Mouse (Mus musculus): ENCODE measurements at regions not wholly inside any gene's neighbourhood (a gene's known extent, or its start where the extent isn't known, plus 50 kb on each side); places are given as distances from the start of the nearest gene placed in this dataset.

DNA sequence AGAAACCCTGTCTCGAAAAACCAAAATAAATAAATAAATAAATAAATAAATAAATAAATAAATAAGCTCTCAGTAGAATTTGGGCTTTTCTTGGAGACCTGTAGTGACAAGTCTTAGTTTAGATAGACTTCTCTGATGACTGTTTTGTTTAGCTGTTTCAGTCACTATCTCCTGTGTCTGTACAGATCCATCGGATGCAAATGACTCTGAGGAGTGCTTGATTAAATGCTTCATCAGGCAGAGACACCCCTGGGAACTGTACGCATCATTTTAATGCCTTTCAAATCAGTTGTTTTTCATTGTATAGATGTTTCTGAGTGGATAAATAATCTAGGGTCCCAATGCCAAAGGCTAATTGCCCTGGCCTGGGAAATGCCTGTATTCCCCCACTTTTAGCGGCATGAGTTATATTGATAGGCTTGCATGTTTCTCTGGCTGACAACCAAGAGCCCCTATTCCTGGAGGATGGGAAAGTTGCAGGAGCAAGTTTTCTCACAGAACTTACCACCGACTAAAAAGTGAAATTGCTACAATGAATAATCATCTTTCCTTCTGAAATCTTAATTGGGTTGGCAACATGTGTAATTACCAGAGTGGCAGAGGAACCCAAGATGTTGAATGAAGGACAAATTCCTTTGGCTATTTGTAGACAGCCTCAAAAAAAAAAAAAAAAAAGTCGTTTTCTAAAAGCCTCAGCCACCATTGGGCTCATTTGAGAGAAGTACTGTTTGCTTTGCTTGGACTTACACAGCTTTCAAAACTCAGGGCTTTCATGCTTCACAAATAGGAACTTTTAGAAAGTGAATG, 245.7 kb upstream of the Xrcc4 start:
- H3K36me3 ChIP-seq: no peaks in the 10 kb centered on the region
- WGBS: 71% methylated on average over 6 of the region's 6 CpGs
- no peaks in the 10 kb centered on the region for H3K4me1 ChIP-seq (replicated peaks)
- H3K27me3 ChIP-seq: no peaks in the 10 kb centered on the region
- ATAC-seq (ENCODE audit: insufficient number of reproducible peaks, insufficient read depth, low FRiP score, low TSS enrichment, low read depth): no peak
- no peak overlapping the region for H3K9ac ChIP-seq (replicated peaks)
- no peak overlapping the region for H3K4me3 ChIP-seq (replicated peaks)
- H3K4me2 ChIP-seq: no peak overlapping the region
- no peaks in the 10 kb centered on the region for H3K9me3 ChIP-seq
- no peak overlapping the region for H3K27ac ChIP-seq

DNA sequence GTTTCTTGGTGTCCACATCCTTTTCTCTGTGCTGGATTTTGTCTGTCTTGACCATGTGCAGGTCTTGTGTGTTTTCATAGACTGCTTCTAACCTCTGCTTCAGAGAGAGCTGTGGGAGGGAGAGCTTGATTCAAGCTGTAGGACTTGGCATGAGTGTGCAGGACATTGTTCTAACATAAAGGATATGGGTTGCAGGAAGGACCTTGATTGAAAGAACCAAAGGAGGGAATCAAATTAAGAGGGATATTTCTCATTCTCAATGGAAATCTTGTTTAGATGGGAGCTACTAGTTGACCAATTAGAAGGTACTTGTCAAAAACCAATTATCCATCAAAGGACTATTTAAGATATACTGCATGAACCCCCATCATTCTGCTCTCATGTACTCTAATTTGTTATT, 244.9 kb upstream of the Xrcc4 start:
- Histone ChIP-seq H3K4me2 (no peak overlapping the region), H3K27me3 (no peaks in the 10 kb centered on the region), H3K4me1 (replicated peaks) (no peaks in the 10 kb centered on the region), H3K4me3 (replicated peaks) (no peak overlapping the region), H3K9me3 (no peaks in the 10 kb centered on the region), H3K36me3 (no peaks in the 10 kb centered on the region), H3K9ac (replicated peaks) (no peak overlapping the region), H3K27ac (no peak overlapping the region)
- no peak for ATAC-seq (ENCODE audit: insufficient number of reproducible peaks, insufficient read depth, low FRiP score, low TSS enrichment, low read depth)

DNA sequence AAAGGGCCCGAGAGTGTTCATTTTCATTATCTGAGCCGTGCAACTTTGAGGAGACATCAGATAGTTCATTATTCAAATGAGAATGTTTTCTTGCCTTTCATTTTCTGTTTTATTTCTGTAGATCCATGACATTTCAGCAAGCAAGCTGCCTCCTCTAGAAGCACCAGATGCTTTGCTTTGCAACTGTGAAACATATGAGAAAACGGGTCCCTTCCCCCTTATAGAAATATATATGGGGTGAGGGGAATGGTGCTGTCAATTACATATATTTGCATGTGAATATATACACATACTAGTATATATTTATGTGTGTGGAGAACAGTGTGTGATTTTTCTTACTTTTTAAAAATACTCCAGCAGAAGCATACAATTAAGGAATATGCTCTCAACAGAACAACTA, 235.8 kb upstream of the Xrcc4 start:
- Histone ChIP-seq H3K27me3 (no peaks in the 10 kb centered on the region), H3K4me3 (replicated peaks) (no peak overlapping the region), H3K4me2 (no peak overlapping the region), H3K27ac (no peak overlapping the region), H3K9ac (replicated peaks) (no peak overlapping the region), H3K4me1 (replicated peaks) (no peaks in the 10 kb centered on the region), H3K36me3 (no peaks in the 10 kb centered on the region), H3K9me3 (no peaks in the 10 kb centered on the region)
- no peak for ATAC-seq (ENCODE audit: insufficient number of reproducible peaks, insufficient read depth, low FRiP score, low TSS enrichment, low read depth)
- WGBS: 56% methylated on average over 3 of the region's 3 CpGs

DNA sequence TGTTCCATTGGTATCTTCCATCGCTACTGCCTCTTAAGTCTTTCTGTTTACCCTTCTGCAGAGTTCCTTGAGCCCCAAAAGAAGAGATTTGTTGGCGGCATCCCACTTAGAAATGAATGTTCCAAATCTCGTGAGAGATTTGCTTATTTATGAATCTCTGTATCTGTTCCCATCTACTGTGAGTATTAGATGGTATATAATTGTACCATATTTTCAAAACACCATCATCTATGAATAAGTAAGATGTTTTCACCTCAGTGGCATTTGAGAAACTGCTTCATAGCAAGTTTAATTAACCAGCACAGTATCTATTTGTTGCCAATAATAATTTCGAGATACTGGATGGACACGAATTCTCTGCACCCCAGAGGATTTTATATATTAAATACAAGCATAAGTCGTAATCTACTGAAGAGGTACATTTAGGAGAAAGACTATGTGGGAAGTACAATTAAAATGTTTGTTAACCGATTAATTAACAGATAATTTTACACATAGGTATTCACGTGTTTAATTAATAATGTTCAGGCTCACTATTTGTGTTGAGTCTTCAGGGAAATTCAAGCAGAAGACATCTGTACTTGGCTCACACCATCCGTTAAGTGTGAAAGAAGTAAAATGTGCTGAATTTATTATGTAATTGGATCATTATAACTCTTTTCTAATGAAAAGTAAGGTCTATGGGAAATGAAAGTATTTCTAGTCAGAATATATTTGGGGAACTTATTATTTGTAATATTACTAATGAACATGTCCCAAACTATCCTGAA, 224.0 kb upstream of the Xrcc4 start:
- no peak for ATAC-seq (ENCODE audit: insufficient number of reproducible peaks, insufficient read depth, low FRiP score, low TSS enrichment, low read depth)
- 91% methylated on average over 9 of the region's 9 CpGs for WGBS
- H3K4me3 ChIP-seq (replicated peaks): no peak overlapping the region
- no peaks in the 10 kb centered on the region for H3K27me3 ChIP-seq
- no peak overlapping the region for H3K27ac ChIP-seq
- no peak overlapping the region for H3K4me2 ChIP-seq
- H3K9me3 ChIP-seq: no peaks in the 10 kb centered on the region
- H3K9ac ChIP-seq (replicated peaks): no peak overlapping the region
- no peaks in the 10 kb centered on the region for H3K4me1 ChIP-seq (replicated peaks)
- H3K36me3 ChIP-seq: no peaks in the 10 kb centered on the region

DNA sequence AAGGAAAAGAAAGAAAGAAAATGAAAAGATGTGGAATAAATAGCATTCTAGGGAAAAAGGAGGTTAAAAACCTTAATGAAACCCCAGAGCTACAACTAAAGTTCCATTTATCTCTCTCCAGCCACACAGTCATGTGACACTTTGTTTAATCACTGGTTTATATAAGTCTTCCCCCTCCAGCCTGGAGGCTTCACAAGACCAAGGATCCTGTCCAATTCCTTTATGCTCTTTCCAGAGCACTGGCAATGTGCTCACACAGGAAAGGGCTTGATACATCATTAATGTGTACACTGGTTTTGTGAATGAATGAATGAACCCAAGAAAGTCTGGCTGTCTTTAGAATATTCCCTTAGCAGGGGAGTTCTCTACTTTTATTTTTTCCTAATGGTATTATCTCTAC, 221.1 kb upstream of the Xrcc4 start:
- Histone ChIP-seq H3K9ac (replicated peaks) (no peak overlapping the region), H3K27ac (no peak overlapping the region), H3K9me3 (no peaks in the 10 kb centered on the region), H3K36me3 (no peaks in the 10 kb centered on the region), H3K4me2 (no peak overlapping the region), H3K4me1 (replicated peaks) (no peaks in the 10 kb centered on the region), H3K4me3 (replicated peaks) (no peak overlapping the region), H3K27me3 (no peaks in the 10 kb centered on the region)
- ATAC-seq (ENCODE audit: insufficient number of reproducible peaks, insufficient read depth, low FRiP score, low TSS enrichment, low read depth): no peak

DNA sequence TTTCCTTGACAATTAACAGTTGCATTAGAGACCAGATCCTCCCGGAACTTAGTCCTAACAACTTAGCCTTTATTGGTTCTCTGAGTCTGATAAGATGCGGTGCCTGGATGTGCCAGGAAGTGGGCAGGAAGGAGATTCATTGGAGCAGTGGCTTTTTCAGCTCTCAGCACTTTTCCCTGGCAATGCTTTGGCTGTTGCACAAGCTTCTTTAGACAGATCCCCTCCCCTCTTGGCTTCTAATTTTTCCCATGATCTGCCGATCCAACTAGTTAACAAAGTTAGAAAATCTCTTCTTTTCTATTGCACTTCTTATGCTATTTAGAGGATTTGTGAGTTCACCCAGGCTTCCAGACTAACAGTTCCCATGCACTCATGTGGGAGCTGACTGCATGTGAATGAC, 211.1 kb upstream of the Xrcc4 start:
- ATAC-seq (ENCODE audit: insufficient number of reproducible peaks, insufficient read depth, low FRiP score, low TSS enrichment, low read depth): no peak
- Histone ChIP-seq H3K36me3 (no peaks in the 10 kb centered on the region), H3K9me3 (no peaks in the 10 kb centered on the region), H3K27me3 (no peaks in the 10 kb centered on the region), H3K4me2 (no peak overlapping the region), H3K27ac (no peak overlapping the region), H3K9ac (replicated peaks) (no peak overlapping the region), H3K4me1 (replicated peaks) (no peaks in the 10 kb centered on the region), H3K4me3 (replicated peaks) (no peak overlapping the region)
- WGBS: 79% methylated on average over 3 of the region's 3 CpGs

DNA sequence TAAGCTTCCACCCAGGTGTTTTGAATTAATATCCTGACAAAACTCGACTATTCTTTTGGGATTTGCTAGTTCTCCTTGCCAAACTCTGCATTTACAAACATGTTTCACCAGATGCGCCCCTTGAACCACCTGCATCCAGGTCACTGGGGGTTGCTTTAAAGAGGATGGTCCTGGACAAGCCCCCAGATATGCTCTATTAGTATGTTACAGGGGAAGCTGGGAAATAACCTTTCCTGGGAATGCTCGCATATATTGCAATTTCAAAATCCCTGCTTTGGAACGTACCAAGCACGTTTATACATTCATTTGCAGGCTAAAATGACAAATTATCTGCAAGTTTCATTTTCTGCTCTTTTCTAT, 205.2 kb upstream of the Xrcc4 start:
- Histone ChIP-seq H3K27ac (no peak overlapping the region), H3K9me3 (no peaks in the 10 kb centered on the region), H3K4me2 (no peak overlapping the region; the same call in 1 of the 2 replicates), H3K4me3 (replicated peaks) (no peak overlapping the region), H3K9ac (replicated peaks) (no peak overlapping the region), H3K4me1 (replicated peaks) (peaks cover 27% of the 10 kb centered on the region), H3K27me3 (no peaks in the 10 kb centered on the region), H3K36me3 (no peaks in the 10 kb centered on the region)
- ATAC-seq (ENCODE audit: insufficient number of reproducible peaks, insufficient read depth, low FRiP score, low TSS enrichment, low read depth): 0 out of 2 replicates have a peak, but pooled peaks have one; percentile 46
- whole genome bisulfite sequencing: 53% methylated on average over 5 of the region's 5 CpGs

DNA sequence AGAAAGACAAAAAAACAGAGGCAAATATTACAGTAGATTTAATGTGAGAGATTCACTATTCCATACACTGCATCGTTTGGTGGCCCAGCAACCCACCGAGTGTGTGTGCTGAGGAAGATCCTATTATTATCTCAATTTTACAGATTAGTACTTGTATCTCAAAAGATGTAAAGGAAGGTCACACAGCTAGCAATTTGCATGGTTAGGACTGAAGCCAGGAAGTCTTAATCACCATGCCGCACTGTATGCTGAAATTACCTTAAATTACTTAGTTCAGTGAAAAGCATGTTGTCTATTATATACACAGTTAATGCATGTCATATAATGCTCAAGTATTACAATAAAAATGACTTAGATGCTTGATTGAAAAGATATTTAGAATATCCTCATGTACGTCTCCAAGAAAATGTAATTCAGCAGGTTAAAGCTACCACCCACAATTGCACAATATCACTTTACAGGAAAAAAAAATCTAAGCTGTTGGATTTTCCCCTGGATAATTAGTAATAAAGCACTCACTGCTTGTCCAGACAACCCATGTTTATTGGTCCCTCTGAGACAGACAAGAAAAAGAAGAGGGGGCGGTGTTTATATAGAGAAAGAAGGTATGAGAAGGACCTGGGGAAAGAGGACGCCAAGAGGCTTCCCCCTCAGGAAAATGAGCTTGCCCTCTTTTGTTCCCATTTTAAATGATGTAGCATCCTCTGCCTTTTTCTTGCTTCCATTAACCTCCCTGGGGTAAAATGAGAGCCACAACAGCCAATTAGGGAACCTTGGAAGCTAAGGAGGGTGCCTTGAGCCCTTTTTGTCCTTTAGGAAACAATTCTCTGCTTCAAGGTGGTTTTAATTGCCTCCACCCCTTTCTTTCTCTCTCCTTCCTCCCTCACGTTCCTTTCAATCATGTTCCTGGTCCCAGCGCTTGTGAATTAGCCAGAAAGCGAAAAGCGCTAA, 204.6 kb upstream of the Xrcc4 start:
- no peak overlapping the region for H3K9ac ChIP-seq (replicated peaks)
- H3K4me2 ChIP-seq: no peak overlapping the region; the same call in 1 of the 2 replicates
- peak overlapping the region; percentile 74 for H3K27ac ChIP-seq
- H3K9me3 ChIP-seq: no peaks in the 10 kb centered on the region
- H3K4me3 ChIP-seq (replicated peaks): no peak overlapping the region
- 34% methylated on average over 10 of the region's 10 CpGs for WGBS
- no peaks in the 10 kb centered on the region for H3K27me3 ChIP-seq
- peaks cover 27% of the 10 kb centered on the region for H3K4me1 ChIP-seq (replicated peaks)
- H3K36me3 ChIP-seq: no peaks in the 10 kb centered on the region
- ATAC-seq (ENCODE audit: insufficient number of reproducible peaks, insufficient read depth, low FRiP score, low TSS enrichment, low read depth): 0 out of 2 replicates have a peak, but pooled peaks have one; percentile 64

DNA sequence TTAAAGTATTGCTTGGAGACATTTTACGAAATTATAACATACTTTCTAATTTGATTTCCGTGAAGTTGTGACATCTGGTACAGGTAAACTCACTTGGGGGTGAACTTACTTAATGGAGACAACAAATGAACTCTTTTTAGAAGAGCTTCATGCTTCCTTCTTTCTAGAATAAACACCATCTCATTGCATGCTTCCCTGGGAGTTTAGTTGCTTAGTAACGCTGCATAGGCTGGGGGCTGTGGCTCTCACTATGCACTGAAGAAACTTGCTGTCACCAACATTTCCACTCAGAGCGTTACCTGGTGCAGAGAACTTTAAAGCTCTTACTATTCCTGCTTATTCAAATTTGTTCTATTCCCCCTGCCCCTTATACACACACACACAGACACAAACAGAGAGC, 203.5 kb upstream of the Xrcc4 start:
- 0 out of 2 replicates have a peak, but pooled peaks have one; percentile 20 for ATAC-seq (ENCODE audit: insufficient number of reproducible peaks, insufficient read depth, low FRiP score, low TSS enrichment, low read depth)
- H3K36me3 ChIP-seq: no peaks in the 10 kb centered on the region
- H3K27me3 ChIP-seq: no peaks in the 10 kb centered on the region
- H3K4me1 ChIP-seq (replicated peaks): peaks cover 27% of the 10 kb centered on the region
- no peak overlapping the region for H3K4me3 ChIP-seq (replicated peaks)
- H3K9me3 ChIP-seq: no peaks in the 10 kb centered on the region
- H3K27ac ChIP-seq: no peak overlapping the region
- H3K4me2 ChIP-seq: no peak overlapping the region
- no peak overlapping the region for H3K9ac ChIP-seq (replicated peaks)
- 56% methylated on average over 4 of the region's 4 CpGs for WGBS

DNA sequence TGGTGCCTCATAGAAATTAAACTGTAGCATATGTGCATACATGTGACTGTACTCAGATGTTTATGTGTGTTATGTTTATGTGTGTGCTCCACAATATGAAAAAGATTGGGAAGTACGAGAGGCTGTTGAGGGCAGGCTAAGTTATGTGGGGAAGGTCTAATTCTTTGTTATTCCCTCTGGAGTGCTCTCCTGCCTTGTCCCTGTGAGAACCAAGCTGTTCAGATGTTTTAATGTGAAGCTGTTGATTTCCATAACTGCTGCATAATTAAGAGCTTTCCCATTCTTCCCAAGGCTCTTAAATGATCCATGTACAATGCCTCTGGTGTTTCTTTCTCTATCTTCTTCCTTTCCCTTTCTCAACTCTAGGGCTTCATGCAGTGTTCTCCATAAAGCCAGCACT, 202.7 kb upstream of the Xrcc4 start:
- no peak for ATAC-seq (ENCODE audit: insufficient number of reproducible peaks, insufficient read depth, low FRiP score, low TSS enrichment, low read depth)
- Histone ChIP-seq H3K4me2 (no peak overlapping the region), H3K9me3 (no peaks in the 10 kb centered on the region), H3K36me3 (no peaks in the 10 kb centered on the region), H3K27me3 (no peaks in the 10 kb centered on the region), H3K4me3 (replicated peaks) (no peak overlapping the region), H3K9ac (replicated peaks) (no peak overlapping the region), H3K27ac (no peak overlapping the region), H3K4me1 (replicated peaks) (peaks cover 27% of the 10 kb centered on the region)
- 54% methylated on average over 1 of the region's 1 CpGs for WGBS

DNA sequence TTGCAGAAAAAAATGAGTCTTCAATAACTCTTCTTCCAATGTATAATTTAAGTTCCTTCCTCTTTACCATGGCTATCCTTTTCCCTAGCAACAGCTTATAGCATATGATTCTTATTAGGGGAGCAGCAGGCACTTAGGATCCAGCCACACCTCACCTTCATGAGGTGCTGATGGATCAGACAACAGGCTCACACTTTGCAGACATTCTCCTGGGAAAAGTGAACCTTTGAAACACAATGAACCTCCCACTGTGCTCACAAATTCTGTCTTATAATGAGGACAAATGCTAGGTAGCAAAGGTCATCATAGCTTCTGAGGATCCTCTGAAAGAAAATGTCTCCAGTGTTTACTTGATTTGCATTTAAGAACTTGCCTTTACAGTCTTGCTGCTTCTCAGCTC, 191.6 kb upstream of the Xrcc4 start:
- H3K9ac ChIP-seq (replicated peaks): no peak overlapping the region
- H3K9me3 ChIP-seq: 0 out of 2 replicates have a peak, but pooled peaks cover 11% of the 10 kb centered on the region
- no peaks in the 10 kb centered on the region for H3K27me3 ChIP-seq
- H3K27ac ChIP-seq: no peak overlapping the region
- H3K36me3 ChIP-seq: no peaks in the 10 kb centered on the region
- no peak overlapping the region for H3K4me2 ChIP-seq
- no peak for ATAC-seq (ENCODE audit: insufficient number of reproducible peaks, insufficient read depth, low FRiP score, low TSS enrichment, low read depth)
- H3K4me1 ChIP-seq (replicated peaks): no peaks in the 10 kb centered on the region
- H3K4me3 ChIP-seq (replicated peaks): no peak overlapping the region
